8 mouse cellular contexts compared by ENCODE assay signal in genomic region chr5:113220383-113221146, GRCm38 (mm10). TPM values are rescaled to one million over a fixed set of nuclear protein-coding genes. Genes with fewer than 3 reads are reported as not detected.
DNase-seq lines count a peak whose midpoint lies in the region; ATAC-seq and TF ChIP-seq lines count a peak whose summit lies in the region.

No protein-coding gene starts in this region.

- H3K36me3 ChIP-seq in spleen, adult 2 months (ENCODE audit: control insufficient read depth, insufficient read depth, low read length), result no peaks in the 10 kb centered on the region
- H3K36me3 ChIP-seq in embryonic facial prominence, embryonic 14.5 days (ENCODE audit: control insufficient read depth, insufficient read depth, low read length), result no peaks in the 10 kb centered on the region
- no peaks in the 10 kb centered on the region for H3K36me3 ChIP-seq in intestine, embryonic 14.5 days (ENCODE audit: control insufficient read depth, insufficient read depth, low read length)
- no peaks in the 10 kb centered on the region for H3K36me3 ChIP-seq in liver, embryonic 14.5 days (replicated peaks; ENCODE audit: control insufficient read depth, insufficient read depth, low read depth)
- no peaks in the 10 kb centered on the region for H3K36me3 ChIP-seq in stomach, embryonic 14.5 days (ENCODE audit: control insufficient read depth, insufficient read depth, low read length)

- no peaks in the 10 kb centered on the region for H3K9me3 ChIP-seq in embryonic facial prominence, embryonic 14.5 days (ENCODE audit: control insufficient read depth, low read length)
- no peaks in the 10 kb centered on the region for H3K9me3 ChIP-seq in intestine, embryonic 14.5 days (ENCODE audit: control insufficient read depth, low read length)
- no peaks in the 10 kb centered on the region for H3K9me3 ChIP-seq in liver, embryonic 14.5 days (ENCODE audit: control insufficient read depth, low read length)
- H3K9me3 ChIP-seq in stomach, embryonic 14.5 days (ENCODE audit: control insufficient read depth, low read depth, low read length), result no peaks in the 10 kb centered on the region

- peaks cover 3% of the 10 kb centered on the region; the same call in 1 of the 2 replicates for H3K4me1 ChIP-seq in spleen, adult 2 months (ENCODE audit: control insufficient read depth, insufficient read depth, insufficient read length)
- no peaks in the 10 kb centered on the region for H3K4me1 ChIP-seq in embryonic facial prominence, embryonic 14.5 days (ENCODE audit: control insufficient read depth, insufficient read depth, low read length)
- H3K4me1 ChIP-seq in intestine, embryonic 14.5 days (replicated peaks; ENCODE audit: control insufficient read depth, insufficient read depth, low read length), result peaks cover 4% of the 10 kb centered on the region
- peaks cover 0 to 3% of the 10 kb centered on the region in 2 experiments; a peak in 1 of 4 replicates for H3K4me1 ChIP-seq in liver, embryonic 14.5 days (replicated peaks; ENCODE audit: control insufficient read depth in 2 of 2, insufficient read depth in 2 of 2, low read length in 1 of 2)
- H3K4me1 ChIP-seq in stomach, embryonic 14.5 days (ENCODE audit: control insufficient read depth, insufficient read depth, low read length), result peaks cover 12% of the 10 kb centered on the region; the same call in 1 of the 2 replicates

- H3K4me3 ChIP-seq in spleen, adult 2 months (ENCODE audit: extremely low read depth, insufficient read depth, insufficient read length), result peak overlapping the region; percentile 43; the same call in 1 of the 2 replicates
- H3K4me3 ChIP-seq in embryonic facial prominence, embryonic 14.5 days (ENCODE audit: low read depth, low read length), result peak overlapping the region; percentile 64
- peak overlapping the region; percentile 62 for H3K4me3 ChIP-seq in intestine, embryonic 14.5 days (ENCODE audit: low read depth, low read length)
- peak overlapping the region; percentile 59 for H3K4me3 ChIP-seq in liver, embryonic 14.5 days (ENCODE audit: insufficient read depth in 1 of 2, low read depth in 2 of 2, low read length in 2 of 2)
- peak overlapping the region; percentile 65 for H3K4me3 ChIP-seq in stomach, embryonic 14.5 days (ENCODE audit: low read depth, low read length)

- H3K27ac ChIP-seq in spleen, adult 2 months (ENCODE audit: insufficient read depth, low read length), result no peak overlapping the region
- no peak overlapping the region for H3K27ac ChIP-seq in embryonic facial prominence, embryonic 14.5 days (replicated peaks; ENCODE audit: low read depth, low read length)
- H3K27ac ChIP-seq in intestine, embryonic 14.5 days (ENCODE audit: low read depth), result peak overlapping the region; percentile 71
- no peak overlapping the region for H3K27ac ChIP-seq in liver, embryonic 14.5 days
- peak overlapping the region; percentile 63 for H3K27ac ChIP-seq in stomach, embryonic 14.5 days (ENCODE audit: low read length)

- ATAC-seq in embryonic facial prominence, embryonic 14.5 days (ENCODE audit: low read depth), result peak; percentile 7; the same call in 1 of the 2 replicates
- peak; percentile 37 for ATAC-seq in intestine, embryonic 14.5 days (replicated peaks; ENCODE audit: low FRiP score, low TSS enrichment, low read depth)
- peak; percentile 73 for ATAC-seq in liver, embryonic 14.5 days (ENCODE audit: insufficient read depth)
- peak; percentile 37; the same call in 1 of the 2 replicates for ATAC-seq in stomach, embryonic 14.5 days (ENCODE audit: insufficient number of reproducible peaks, insufficient read depth, low FRiP score, low read depth)

- no peak for TF ChIP-seq EP300 in liver, embryonic 14.5 days (IDR thresholded peaks at IDR 0.05; ENCODE audit: low read depth)

- peaks cover 4% of the 10 kb centered on the region for H3K27me3 ChIP-seq in spleen, adult 2 months (ENCODE audit: control insufficient read depth, insufficient read depth, low read length)
- H3K27me3 ChIP-seq in embryonic facial prominence, embryonic 14.5 days (replicated peaks; ENCODE audit: control insufficient read depth, insufficient read depth, low read length), result peaks cover 14% of the 10 kb centered on the region; the same call in 1 of the 2 replicates
- no peaks in the 10 kb centered on the region for H3K27me3 ChIP-seq in intestine, embryonic 14.5 days (replicated peaks; ENCODE audit: control insufficient read depth, insufficient read depth, low read length)
- peaks cover 5% of the 10 kb centered on the region; the same call in 1 of the 2 replicates for H3K27me3 ChIP-seq in liver, embryonic 14.5 days (ENCODE audit: control insufficient read depth, insufficient read depth, low read length)
- H3K27me3 ChIP-seq in stomach, embryonic 14.5 days (ENCODE audit: control insufficient read depth, insufficient read depth, low read length), result no peaks in the 10 kb centered on the region

- peak overlapping the region; percentile 54 for H3K9ac ChIP-seq in embryonic facial prominence, embryonic 14.5 days (ENCODE audit: low read depth, low read length)
- H3K9ac ChIP-seq in intestine, embryonic 14.5 days (ENCODE audit: low read length), result peak overlapping the region; percentile 71
- peak overlapping the region; percentile 37 for H3K9ac ChIP-seq in liver, embryonic 14.5 days (replicated peaks)
- peak overlapping the region; percentile 57 for H3K9ac ChIP-seq in stomach, embryonic 14.5 days (replicated peaks; ENCODE audit: low read depth, low read length)

- 4% methylated on average over 46 of the region's 64 CpGs for WGBS in spleen, adult 2 months
- 2% methylated on average over 40 of the region's 64 CpGs for WGBS in embryonic facial prominence, embryonic 14.5 days
- WGBS in intestine, embryonic 14.5 days, result 2% methylated on average over 58 of the region's 64 CpGs
- 3% methylated on average over 64 of the region's 64 CpGs for WGBS in liver, embryonic 14.5 days (ENCODE audit: insufficient replicate concordance)
- 3% methylated on average over 64 of the region's 64 CpGs for WGBS in stomach, embryonic 14.5 days

- DNase-seq in spleen, adult 2 months (ENCODE audit: low read depth in 1 of 2, low spot score in 2 of 2), result no peak
- no peak for DNase-seq in spleen, postnatal 36 days (ENCODE audit: low spot score in 2 of 2)
- no peak for DNase-seq in embryonic facial prominence, embryonic 14.5 days (ENCODE audit: low spot score)
- peak; percentile 80 for DNase-seq in intestine, embryonic 14.5 days (ENCODE audit: low spot score)
- peak in 1 of 3 experiments; percentile 9 for DNase-seq in liver, embryonic 14.5 days (ENCODE audit: low read depth in 3 of 3, low spot score in 3 of 3)
- DNase-seq in urinary bladder, postnatal 14 days (ENCODE audit: low spot score), result no peak
- no peak for DNase-seq in frontal cortex, postnatal 25 days (ENCODE audit: low spot score in 2 of 2)

- no peak for TF ChIP-seq CTCF in spleen, adult 2 months (IDR thresholded peaks at IDR 0.05; ENCODE audit: extremely low read depth, insufficient read depth, insufficient read length, insufficient replicate concordance)
- no peak for TF ChIP-seq CTCF in liver, embryonic 14.5 days (IDR thresholded peaks at IDR 0.05; ENCODE audit: low read depth)

- TF ChIP-seq POLR2A in spleen, adult 2 months (IDR thresholded peaks at IDR 0.05; ENCODE audit: low read depth, low read length), result no peak

- H3K4me2 ChIP-seq in embryonic facial prominence, embryonic 14.5 days (ENCODE audit: low read depth, low read length), result peak overlapping the region; percentile 96
- peak overlapping the region; percentile 90 for H3K4me2 ChIP-seq in intestine, embryonic 14.5 days (ENCODE audit: low read length)
- H3K4me2 ChIP-seq in liver, embryonic 14.5 days (ENCODE audit: low read depth), result peak overlapping the region; percentile 69
- H3K4me2 ChIP-seq in stomach, embryonic 14.5 days (replicated peaks; ENCODE audit: low read depth, low read length), result peak overlapping the region; percentile 98

RNA-seq across cellular contexts. Expression of gene 2900026A02Rik, which starts 0.5 kb away (rescaled TPM):
- 5.1 and 6.2 TPM in 2 replicates for polyA plus RNA-seq in spleen, adult 2 months (2012; rRNA removed)
- 8.8 and 9.2 TPM in 2 replicates for polyA plus RNA-seq in embryonic facial prominence, embryonic 14.5 days (2014; fragmentation: Nextera tagmentation; extraction: Ambion mirVana)
- polyA plus RNA-seq in intestine, embryonic 14.5 days (2014; fragmentation: Nextera tagmentation; extraction: Ambion mirVana), result 6.9 TPM in 2 replicates
- 1.1 and 1.2 TPM in 2 replicates for polyA plus RNA-seq in liver, embryonic 14.5 days (2012; rRNA removed)
- 0.63 and 0.68 TPM in 2 replicates for polyA plus RNA-seq in liver, embryonic 14.5 days (2014; fragmentation: Nextera tagmentation; extraction: Ambion mirVana)
- polyA plus RNA-seq in stomach, embryonic 14.5 days (2014; fragmentation: Nextera tagmentation; extraction: Ambion mirVana), result 9.2 and 10.2 TPM in 2 replicates

RNA-seq across cellular contexts. Expression of gene Tmem211, which starts 6.1 kb away (rescaled TPM):
- polyA plus RNA-seq in spleen, adult 2 months (2012; rRNA removed), result not detected in 2 replicates
- polyA plus RNA-seq in embryonic facial prominence, embryonic 14.5 days (2014; fragmentation: Nextera tagmentation; extraction: Ambion mirVana), result 0.69 and 1.0 TPM in 2 replicates
- polyA plus RNA-seq in intestine, embryonic 14.5 days (2014; fragmentation: Nextera tagmentation; extraction: Ambion mirVana), result not detected in 2 replicates
- not detected in 2 replicates for polyA plus RNA-seq in liver, embryonic 14.5 days (2012; rRNA removed)
- polyA plus RNA-seq in liver, embryonic 14.5 days (2014; fragmentation: Nextera tagmentation; extraction: Ambion mirVana), result not detected in 2 replicates
- polyA plus RNA-seq in stomach, embryonic 14.5 days (2014; fragmentation: Nextera tagmentation; extraction: Ambion mirVana), result not detected in 2 replicates

Comparison
In these comparisons a context has a peak if more than half of its experiments do, and no peak if none do; other contexts are left out.
1. H3K27ac ChIP-seq: peak in intestine, embryonic 14.5 days (single experiment) and stomach, embryonic 14.5 days (single experiment); none in spleen, adult 2 months (single experiment), embryonic facial prominence, embryonic 14.5 days (single experiment) and liver, embryonic 14.5 days (single experiment).
2. ATAC-seq: peak in every context shown above with its lines; median percentile 73 in liver, embryonic 14.5 days; 37 in intestine, embryonic 14.5 days; 37 in stomach, embryonic 14.5 days; 7 in embryonic facial prominence, embryonic 14.5 days.
3. Peak in every context shown above with its lines, with median percentiles within 50 percentile points of each other: H3K4me3 ChIP-seq, H3K4me2 ChIP-seq and H3K9ac ChIP-seq.